Mouse (Mus musculus): ENCODE measurements around the gene Tshz2.

The Tshz2 gene

GRCm38 (mm10) chr2:169699862-169700511 lies 67.2 kb downstream of the Tshz2 start:
- Histone ChIP-seq H3K27me3 (ENCODE audit: control insufficient read depth, insufficient read depth, low read length, poor library complexity, severe bottlenecking) (no peaks in the 10 kb centered on the region), H3K36me3 (ENCODE audit: control insufficient read depth, insufficient read depth, low read length, poor library complexity, severe bottlenecking) (no peaks in the 10 kb centered on the region)
- no peak for DNase-seq (ENCODE audit: low read depth, low spot score)

GRCm38 (mm10) chr2:169702725-169703486 lies 70.1 kb downstream of the Tshz2 start:
- Histone ChIP-seq H3K36me3 (ENCODE audit: control insufficient read depth, insufficient read depth, low read length, poor library complexity, severe bottlenecking) (no peaks in the 10 kb centered on the region), H3K27me3 (ENCODE audit: control insufficient read depth, insufficient read depth, low read length, poor library complexity, severe bottlenecking) (no peaks in the 10 kb centered on the region)
- no peak for DNase-seq (ENCODE audit: low read depth, low spot score)

GRCm38 (mm10) chr2:169721793-169722326 lies 89.0 kb downstream of the Tshz2 start:
- no peak for DNase-seq (ENCODE audit: low read depth, low spot score)
- H3K36me3 ChIP-seq (ENCODE audit: control insufficient read depth, insufficient read depth, low read length, poor library complexity, severe bottlenecking): no peaks in the 10 kb centered on the region
- H3K27me3 ChIP-seq (ENCODE audit: control insufficient read depth, insufficient read depth, low read length, poor library complexity, severe bottlenecking): no peaks in the 10 kb centered on the region

- no peaks in the 10 kb centered on the region for H3K27me3 ChIP-seq (ENCODE audit: control insufficient read depth, insufficient read depth, low read length, poor library complexity, severe bottlenecking)
- no peaks in the 10 kb centered on the region for H3K36me3 ChIP-seq (ENCODE audit: control insufficient read depth, insufficient read depth, low read length, poor library complexity, severe bottlenecking)
- DNase-seq (ENCODE audit: low read depth, low spot score): no peak
These were observed 89.5 kb downstream of the Tshz2 start for GRCm38 (mm10) chr2:169722341-169722740.

- no peaks in the 10 kb centered on the region for H3K36me3 ChIP-seq (ENCODE audit: control insufficient read depth, insufficient read depth, low read length, poor library complexity, severe bottlenecking)
- no peaks in the 10 kb centered on the region for H3K27me3 ChIP-seq (ENCODE audit: control insufficient read depth, insufficient read depth, low read length, poor library complexity, severe bottlenecking)
- no peak for DNase-seq (ENCODE audit: low read depth, low spot score)
These were observed 91.0 kb downstream of the Tshz2 start for GRCm38 (mm10) chr2:169723645-169724462.

- no peak for DNase-seq (ENCODE audit: low read depth, low spot score)
- Histone ChIP-seq H3K27me3 (ENCODE audit: control insufficient read depth, insufficient read depth, low read length, poor library complexity, severe bottlenecking) (no peaks in the 10 kb centered on the region), H3K36me3 (ENCODE audit: control insufficient read depth, insufficient read depth, low read length, poor library complexity, severe bottlenecking) (no peaks in the 10 kb centered on the region)
These were observed 96.0 kb downstream of the Tshz2 start for GRCm38 (mm10) chr2:169728651-169729280.

- Histone ChIP-seq H3K27me3 (ENCODE audit: control insufficient read depth, insufficient read depth, low read length, poor library complexity, severe bottlenecking) (no peaks in the 10 kb centered on the region), H3K36me3 (ENCODE audit: control insufficient read depth, insufficient read depth, low read length, poor library complexity, severe bottlenecking) (no peaks in the 10 kb centered on the region)
- DNase-seq (ENCODE audit: low read depth, low spot score): no peak
These were observed 97.8 kb downstream of the Tshz2 start for GRCm38 (mm10) chr2:169730551-169730996.

GRCm38 (mm10) chr2:169734053-169734452 lies 101.2 kb downstream of the Tshz2 start:
- Histone ChIP-seq H3K27me3 (ENCODE audit: control insufficient read depth, insufficient read depth, low read length, poor library complexity, severe bottlenecking) (no peaks in the 10 kb centered on the region), H3K36me3 (ENCODE audit: control insufficient read depth, insufficient read depth, low read length, poor library complexity, severe bottlenecking) (no peaks in the 10 kb centered on the region)
- no peak for DNase-seq (ENCODE audit: low read depth, low spot score)

- DNase-seq (ENCODE audit: low read depth, low spot score): no peak
- Histone ChIP-seq H3K36me3 (ENCODE audit: control insufficient read depth, insufficient read depth, low read length, poor library complexity, severe bottlenecking) (no peaks in the 10 kb centered on the region), H3K27me3 (ENCODE audit: control insufficient read depth, insufficient read depth, low read length, poor library complexity, severe bottlenecking) (no peaks in the 10 kb centered on the region)
These were observed 102.9 kb downstream of the Tshz2 start for GRCm38 (mm10) chr2:169735475-169736406.

- Histone ChIP-seq H3K27me3 (ENCODE audit: control insufficient read depth, insufficient read depth, low read length, poor library complexity, severe bottlenecking) (no peaks in the 10 kb centered on the region), H3K36me3 (ENCODE audit: control insufficient read depth, insufficient read depth, low read length, poor library complexity, severe bottlenecking) (no peaks in the 10 kb centered on the region)
- no peak for DNase-seq (ENCODE audit: low read depth, low spot score)
These were observed 108.2 kb downstream of the Tshz2 start for GRCm38 (mm10) chr2:169740996-169741395.

GRCm38 (mm10) chr2:169742791-169743190 lies 110.0 kb downstream of the Tshz2 start:
- Histone ChIP-seq H3K36me3 (ENCODE audit: control insufficient read depth, insufficient read depth, low read length, poor library complexity, severe bottlenecking) (no peaks in the 10 kb centered on the region), H3K27me3 (ENCODE audit: control insufficient read depth, insufficient read depth, low read length, poor library complexity, severe bottlenecking) (no peaks in the 10 kb centered on the region)
- no peak for DNase-seq (ENCODE audit: low read depth, low spot score)

- DNase-seq (ENCODE audit: low read depth, low spot score): no peak
- Histone ChIP-seq H3K27me3 (ENCODE audit: control insufficient read depth, insufficient read depth, low read length, poor library complexity, severe bottlenecking) (no peaks in the 10 kb centered on the region), H3K36me3 (ENCODE audit: control insufficient read depth, insufficient read depth, low read length, poor library complexity, severe bottlenecking) (no peaks in the 10 kb centered on the region)
These were observed 110.5 kb downstream of the Tshz2 start for GRCm38 (mm10) chr2:169743294-169743693.

GRCm38 (mm10) chr2:169743910-169744309 lies 111.1 kb downstream of the Tshz2 start:
- H3K27me3 ChIP-seq (ENCODE audit: control insufficient read depth, insufficient read depth, low read length, poor library complexity, severe bottlenecking): no peaks in the 10 kb centered on the region
- H3K36me3 ChIP-seq (ENCODE audit: control insufficient read depth, insufficient read depth, low read length, poor library complexity, severe bottlenecking): no peaks in the 10 kb centered on the region
- DNase-seq (ENCODE audit: low read depth, low spot score): no peak
